Mouse (Mus musculus) macrophage (primary cell): ENCODE results near the gene Klk14. TPM values are rescaled to one million over a fixed set of nuclear protein-coding genes. Genes with fewer than 3 reads are reported as not detected.
"Not testable (repeated sequence)": the region's sequence is repeated elsewhere in the genome, so short reads cannot be mapped to it uniquely, and the experiment has no call there.

Source experiments
- H3K27ac ChIP-seq: fragments of 350-480 bp; formaldehyde crosslinking; 2 replicates; pipeline ENCODE4 v1.9.0; 2021
- H3K36me3 ChIP-seq: fragments of 350-480 bp; formaldehyde crosslinking; 2 replicates; pipeline ENCODE4 v1.9.0; 2021; ENCODE audit errors: inconsistent target
- H3K4me3 ChIP-seq: fragments of 350-480 bp; formaldehyde crosslinking; 2 replicates; pipeline ENCODE4 v1.9.0; 2021; ENCODE audit errors: inconsistent target
- H3K79me2 ChIP-seq: fragments of 350-480 bp; formaldehyde crosslinking; 2 replicates; pipeline ENCODE4 v1.9.0; 2021; ENCODE audit errors: inconsistent target
- WGBS: methylation state at CpG from one replicate; pipeline ENCODE4 v1.1.7; 2026; ENCODE audit warnings: inconsistent platforms; ENCODE audit not compliant: missing documents; 5-methylcytosine and 5-hydroxymethylcytosine counted together
- polyA plus RNA-seq: library from polyadenylated mRNA; stranded (reverse); fragments of 250-400 nt; gene quantifications from 3 replicates; pipeline ENCODE4 v1.2.4, GENCODE M21; 2018; ENCODE audit warnings: inconsistent platforms

Klk14 gene
- polyA plus RNA-seq, 1 experiment from 2014 or later, result not detected

GRCm38 (mm10) chr7:43678517-43678916 lies 11.7 kb upstream of the Klk14 start:
- H3K27ac ChIP-seq, result no peak overlapping the region
- peaks cover 11% of the 10 kb centered on the region; the same call in 1 of the 2 replicates for H3K79me2 ChIP-seq
- no peak overlapping the region for H3K4me3 ChIP-seq
- peaks cover 18% of the 10 kb centered on the region; the same call in 1 of the 2 replicates for H3K36me3 ChIP-seq

GRCm38 (mm10) chr7:43680960-43681359 lies 9.3 kb upstream of the Klk14 start:
- Histone ChIP-seq H3K36me3 (peaks cover 13% of the 10 kb centered on the region; the same call in 1 of the 2 replicates), H3K79me2 (no peaks in the 10 kb centered on the region), H3K27ac (no peak overlapping the region), H3K4me3 (no peak overlapping the region)
- 43% methylated on average over 5 of the region's 5 CpGs for WGBS

- H3K36me3 ChIP-seq, H3K27ac ChIP-seq, H3K79me2 ChIP-seq, H3K4me3 ChIP-seq: not testable (repeated sequence)
- WGBS, result 27% methylated on average over 1 of the region's 1 CpGs
Measured at GRCm38 (mm10) chr7:43682511-43682910, 7.7 kb upstream of the Klk14 start.

- WGBS, result 34% methylated on average over 7 of the region's 7 CpGs
- Histone ChIP-seq H3K27ac (no peak overlapping the region), H3K4me3 (no peak overlapping the region), H3K36me3 (no peaks in the 10 kb centered on the region), H3K79me2 (no peaks in the 10 kb centered on the region)
Measured at GRCm38 (mm10) chr7:43685088-43685487, 5.1 kb upstream of the Klk14 start.

DNA sequence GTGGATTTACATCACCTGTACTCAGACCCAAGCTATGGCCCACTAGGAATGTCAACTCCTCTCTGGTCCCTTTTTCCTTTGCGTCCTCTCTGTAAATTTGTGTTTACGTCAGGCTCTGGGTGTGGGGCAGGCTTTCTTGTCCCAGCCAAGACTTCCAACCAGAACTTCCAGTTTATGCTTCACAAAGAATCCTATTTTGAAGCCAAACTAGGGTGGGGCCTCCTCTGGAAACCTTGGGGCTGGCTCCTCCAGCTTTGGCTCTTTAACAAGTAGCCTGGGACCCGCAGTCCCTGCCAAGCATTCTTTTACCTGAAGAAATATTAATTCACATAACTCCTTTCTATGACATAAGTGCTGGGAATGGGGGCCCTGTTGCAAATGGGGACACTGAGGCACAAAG lies 19.8 kb downstream of the Klk14 start:
- no peak overlapping the region for H3K27ac ChIP-seq
- H3K79me2 ChIP-seq, result no peaks in the 10 kb centered on the region
- H3K4me3 ChIP-seq, result no peak overlapping the region
- no peaks in the 10 kb centered on the region for H3K36me3 ChIP-seq
- 100% methylated on average over 3 of the region's 3 CpGs for WGBS

DNA sequence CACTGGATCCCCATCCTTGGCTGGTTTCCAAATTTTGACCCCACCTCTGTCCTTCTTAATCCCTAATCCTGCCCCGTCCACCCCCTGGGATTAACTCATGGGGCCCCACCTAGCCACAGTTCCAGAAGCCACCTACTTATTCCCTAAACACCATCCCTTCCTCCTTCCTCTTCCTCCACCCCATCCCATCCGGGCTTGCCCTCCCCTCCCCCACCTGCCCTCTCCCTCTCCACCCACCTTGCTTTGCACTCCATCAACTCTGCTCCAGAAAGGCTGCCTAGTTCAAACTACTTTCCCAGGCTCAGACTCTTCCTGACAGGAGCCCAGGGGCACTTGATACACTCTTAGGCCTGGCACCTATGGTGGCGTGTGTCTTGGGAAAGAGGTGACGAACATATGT lies 22.0 kb downstream of the Klk14 start, which contains the start of gene Klk13:
Gene Klk13 (plus strand): TSS at position 301 of the 400 bp plus-strand sequence.
- Histone ChIP-seq H3K79me2 (no peaks in the 10 kb centered on the region), H3K27ac (no peak within 1 kb of the TSS), H3K4me3 (no peak within 1 kb of the TSS), H3K36me3 (no peaks in the 10 kb centered on the region)
- WGBS, result 84% methylated on average over 4 of the region's 4 CpGs

- Histone ChIP-seq H3K27ac (no peak overlapping the region), H3K79me2 (no peaks in the 10 kb centered on the region), H3K36me3 (no peaks in the 10 kb centered on the region), H3K4me3 (no peak overlapping the region)
- WGBS, result 8% methylated on average over 9 of the region's 9 CpGs
Measured at GRCm38 (mm10) chr7:43712917-43713316, 22.7 kb downstream of the Klk14 start.

DNA sequence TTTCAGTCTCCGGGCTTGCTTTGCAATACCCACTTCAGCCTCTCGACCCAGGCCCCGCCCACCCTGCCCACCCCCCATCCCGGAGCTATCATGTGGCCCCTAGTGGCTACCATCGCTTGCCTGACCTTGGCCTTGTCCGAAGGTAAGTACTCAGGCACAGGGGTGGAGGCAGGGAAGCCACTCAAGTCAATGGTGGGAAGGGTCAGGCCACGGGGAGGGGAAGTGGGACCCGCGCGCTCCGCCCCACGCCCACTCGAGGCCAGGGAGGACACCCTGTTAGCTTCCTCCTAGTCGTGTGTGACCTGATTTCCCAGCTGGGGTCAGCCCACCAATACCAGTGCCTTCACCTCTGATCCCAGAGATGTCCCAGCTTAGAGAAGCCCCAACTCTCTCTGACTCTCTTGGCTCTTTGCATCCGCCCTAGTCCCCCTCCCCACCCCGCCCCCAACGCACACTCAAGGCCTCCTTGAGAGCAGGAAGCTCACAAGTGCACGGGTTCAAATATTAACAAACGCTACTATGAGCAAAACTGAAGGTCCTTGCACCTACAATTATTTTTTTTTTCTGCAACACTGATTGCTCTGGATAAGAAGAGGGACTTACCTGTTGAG lies 23.6 kb downstream of the Klk14 start:
- H3K36me3 ChIP-seq, result no peaks in the 10 kb centered on the region
- H3K4me3 ChIP-seq, result no peak overlapping the region
- no peaks in the 10 kb centered on the region for H3K79me2 ChIP-seq
- no peak overlapping the region for H3K27ac ChIP-seq
- 12% methylated on average over 19 of the region's 19 CpGs for WGBS

Other genes starting within 250 kb of the Klk14 start
- not detected in 3 replicates for gene Cldnd2, start 249.6 kb upstream of the Klk14 start, polyA plus RNA-seq
- 113 to 175 TPM (median 166 TPM) in 3 replicates for gene Etfb, start 246.3 kb upstream of the Klk14 start, polyA plus RNA-seq
- gene Gm45233, start 246.3 kb upstream of the Klk14 start, polyA plus RNA-seq, result not detected in 3 replicates
- 3.1 to 3.5 TPM (median 3.2 TPM) in 3 replicates for gene Vsig10l, start 227.3 kb upstream of the Klk14 start, polyA plus RNA-seq
- gene Iglon5, start 200.3 kb upstream of the Klk14 start, polyA plus RNA-seq, result not detected in 3 replicates
- gene 4931406B18Rik, start 184.5 kb upstream of the Klk14 start, polyA plus RNA-seq, result not detected in 3 replicates
- 13.2 to 32.1 TPM (median 13.4 TPM) in 3 replicates for gene Cd33, start 146.0 kb upstream of the Klk14 start, polyA plus RNA-seq
- 1.5 to 2.7 TPM (median 2.5 TPM) in 3 replicates for gene Zfp658, start 128.2 kb upstream of the Klk14 start, polyA plus RNA-seq
- gene Zfp719, start 110.8 kb upstream of the Klk14 start, polyA plus RNA-seq, result 1.9 to 2.7 TPM (median 2.5 TPM) in 3 replicates
- gene Zfp819, start 83.2 kb upstream of the Klk14 start, polyA plus RNA-seq, result not detected in 3 replicates
- not detected in 3 replicates for gene Ceacam18, start 55.7 kb upstream of the Klk14 start, polyA plus RNA-seq
- 0.73 to 2.4 TPM (median 0.83 TPM) in 3 replicates for gene Siglece, start 30.3 kb upstream of the Klk14 start, polyA plus RNA-seq
- 2.6 to 6.7 TPM (median 4.7 TPM) in 3 replicates for gene Ctu1, start 18.4 kb upstream of the Klk14 start, polyA plus RNA-seq
- not detected in 3 replicates for gene Klk13, start 22.1 kb downstream of the Klk14 start, polyA plus RNA-seq
- not detected in 3 replicates for gene Klk12, start 78.5 kb downstream of the Klk14 start, polyA plus RNA-seq
- gene Klk11, start 84.2 kb downstream of the Klk14 start, polyA plus RNA-seq, result not detected in 3 replicates
- gene Klk10, start 90.6 kb downstream of the Klk14 start, polyA plus RNA-seq, result not detected in 3 replicates
- gene Klk9, start 101.5 kb downstream of the Klk14 start, polyA plus RNA-seq, result not detected in 3 replicates
- not detected in 3 replicates for gene Klk8, start 107.2 kb downstream of the Klk14 start, polyA plus RNA-seq
- gene Klk7, start 120.9 kb downstream of the Klk14 start, polyA plus RNA-seq, result not detected in 3 replicates
- not detected in 3 replicates for gene Klk6, start 134.1 kb downstream of the Klk14 start, polyA plus RNA-seq
- gene Klk5, start 151.6 kb downstream of the Klk14 start, polyA plus RNA-seq, result not detected in 3 replicates
- not detected in 3 replicates for gene Klk4, start 190.7 kb downstream of the Klk14 start, polyA plus RNA-seq
- gene Klk15, start 243.3 kb downstream of the Klk14 start, polyA plus RNA-seq, result not detected in 3 replicates